Mouse (Mus musculus): ENCODE results near the gene Arpc5l. TPM values are rescaled to one million over a fixed set of nuclear protein-coding genes. Genes with fewer than 3 reads are reported as not detected.

Gene Arpc5l
- polyA plus RNA-seq, 1 experiment from 2014 or later = 149 TPM

DNA sequence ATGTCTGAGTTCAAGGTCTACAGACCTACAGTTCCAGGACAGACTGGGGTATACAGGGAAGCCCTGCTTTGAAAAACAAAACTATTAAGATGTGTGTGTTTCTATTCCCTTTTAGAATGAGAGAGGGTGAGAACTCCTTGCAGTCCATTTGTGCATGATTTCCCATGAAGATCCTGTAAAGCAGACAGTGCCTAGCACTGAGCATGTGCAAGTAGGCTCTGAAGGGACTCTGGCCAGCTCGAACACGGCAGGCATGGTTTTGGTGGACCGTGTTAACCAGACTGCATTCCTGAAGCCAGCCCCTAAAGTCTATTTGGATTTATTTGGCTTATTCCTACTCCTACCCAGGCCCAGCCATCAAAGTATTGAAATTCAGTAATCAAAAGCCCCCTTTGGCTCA, 6.8 kb downstream of the Arpc5l start:
- Histone ChIP-seq H3K27me3 (ENCODE audit: control insufficient read depth, insufficient read depth, low read length) (no peaks in the 10 kb centered on the region), H3K9me3 (ENCODE audit: control insufficient read depth, low read length) (no peaks in the 10 kb centered on the region), H3K4me3 (ENCODE audit: low read depth, low read length) (no peak overlapping the region), H3K9ac (ENCODE audit: low read depth, low read length) (no peak overlapping the region), H3K4me2 (replicated peaks; ENCODE audit: low read depth, low read length) (no peak overlapping the region), H3K4me1 (replicated peaks; ENCODE audit: control insufficient read depth, insufficient read depth, low read length) (0 out of 2 replicates have a peak, but pooled peaks cover 4% of the 10 kb centered on the region), H3K27ac (ENCODE audit: low read depth, low read length) (no peak overlapping the region), H3K36me3 (ENCODE audit: control insufficient read depth, insufficient read depth, low read length) (peaks cover 5% of the 10 kb centered on the region; the same call in 1 of the 2 replicates)
- 95% methylated on average over 3 of the region's 3 CpGs for WGBS
- ATAC-seq (ENCODE audit: low FRiP score) (no peak), DNase-seq (ENCODE audit: low spot score) (no peak)

DNA sequence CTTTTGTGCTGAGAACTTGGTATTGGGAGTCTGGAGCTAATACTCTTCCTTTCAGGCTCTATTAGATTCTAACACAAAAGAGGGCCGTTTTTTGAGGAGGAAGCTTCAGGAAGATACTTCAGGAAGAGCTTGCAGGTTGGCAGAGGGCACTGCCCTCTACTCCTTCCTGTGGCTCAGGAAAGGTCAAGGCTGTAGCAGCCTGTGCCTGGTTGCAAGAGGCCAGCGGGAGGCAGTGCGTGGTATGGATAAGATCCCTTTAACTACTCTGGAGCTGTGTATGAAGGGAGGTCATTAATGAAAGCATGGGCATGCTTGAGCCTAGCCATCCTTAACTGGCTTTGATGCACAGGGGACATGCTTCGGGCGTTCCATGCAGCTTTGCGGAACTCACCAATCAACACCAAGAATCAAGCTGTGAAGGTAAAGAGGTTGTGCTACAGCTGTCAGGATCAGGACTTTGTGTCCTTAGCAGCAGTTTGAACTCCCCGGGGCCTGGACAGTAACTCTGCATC, 7.7 kb downstream of the Arpc5l start:
- Histone ChIP-seq H3K9ac (ENCODE audit: low read depth, low read length) (no peak overlapping the region), H3K4me2 (replicated peaks; ENCODE audit: low read depth, low read length) (no peak overlapping the region), H3K4me1 (replicated peaks; ENCODE audit: control insufficient read depth, insufficient read depth, low read length) (0 out of 2 replicates have a peak, but pooled peaks cover 4% of the 10 kb centered on the region), H3K27me3 (ENCODE audit: control insufficient read depth, insufficient read depth, low read length) (no peaks in the 10 kb centered on the region), H3K36me3 (ENCODE audit: control insufficient read depth, insufficient read depth, low read length) (peaks cover 5% of the 10 kb centered on the region; the same call in 1 of the 2 replicates), H3K4me3 (ENCODE audit: low read depth, low read length) (no peak overlapping the region), H3K9me3 (ENCODE audit: control insufficient read depth, low read length) (no peaks in the 10 kb centered on the region), H3K27ac (ENCODE audit: low read depth, low read length) (no peak overlapping the region)
- DNase-seq (ENCODE audit: low spot score) (no peak), ATAC-seq (ENCODE audit: low FRiP score) (no peak)
- 89% methylated on average over 7 of the region's 7 CpGs for WGBS

DNA sequence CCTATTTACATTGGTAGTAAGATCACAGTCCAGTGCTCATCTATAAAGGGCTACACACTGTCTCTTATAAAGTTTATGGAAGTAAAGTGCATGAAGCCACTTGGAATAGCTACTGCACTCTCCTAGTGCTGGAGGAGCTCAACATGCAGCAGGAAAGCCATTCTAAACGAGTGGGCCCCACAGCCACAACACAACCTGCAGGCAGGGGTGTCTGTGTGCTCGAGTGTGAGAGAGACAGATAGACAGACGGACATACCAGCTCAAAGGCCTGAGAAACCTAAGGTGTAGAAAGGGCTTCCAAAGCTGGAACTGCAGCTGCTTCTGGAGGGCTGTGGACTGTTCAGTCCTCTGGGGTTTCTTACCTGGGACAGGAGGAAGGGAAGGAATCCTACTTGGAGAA, 11.4 kb downstream of the Arpc5l start:
- no peaks in the 10 kb centered on the region for H3K27me3 ChIP-seq (ENCODE audit: control insufficient read depth, insufficient read depth, low read length)
- no peak overlapping the region for H3K4me2 ChIP-seq (replicated peaks; ENCODE audit: low read depth, low read length)
- ATAC-seq (ENCODE audit: low FRiP score) (no peak), DNase-seq (ENCODE audit: low spot score) (no peak)
- WGBS = 82% methylated on average over 3 of the region's 3 CpGs
- H3K9me3 ChIP-seq (ENCODE audit: control insufficient read depth, low read length) = no peaks in the 10 kb centered on the region
- no peak overlapping the region for H3K27ac ChIP-seq (ENCODE audit: low read depth, low read length)
- peaks cover 5% of the 10 kb centered on the region; the same call in 1 of the 2 replicates for H3K36me3 ChIP-seq (ENCODE audit: control insufficient read depth, insufficient read depth, low read length)
- no peak overlapping the region for H3K9ac ChIP-seq (ENCODE audit: low read depth, low read length)
- no peak overlapping the region for H3K4me3 ChIP-seq (ENCODE audit: low read depth, low read length)
- H3K4me1 ChIP-seq (replicated peaks; ENCODE audit: control insufficient read depth, insufficient read depth, low read length) = no peaks in the 10 kb centered on the region

- Histone ChIP-seq H3K36me3 (ENCODE audit: control insufficient read depth, insufficient read depth, low read length) (peaks cover 7% of the 10 kb centered on the region; the same call in 1 of the 2 replicates), H3K9ac (ENCODE audit: low read depth, low read length) (no peak overlapping the region), H3K27me3 (ENCODE audit: control insufficient read depth, insufficient read depth, low read length) (no peaks in the 10 kb centered on the region), H3K9me3 (ENCODE audit: control insufficient read depth, low read length) (no peaks in the 10 kb centered on the region), H3K4me1 (replicated peaks; ENCODE audit: control insufficient read depth, insufficient read depth, low read length) (no peaks in the 10 kb centered on the region), H3K4me3 (ENCODE audit: low read depth, low read length) (no peak overlapping the region), H3K27ac (ENCODE audit: low read depth, low read length) (no peak overlapping the region), H3K4me2 (replicated peaks; ENCODE audit: low read depth, low read length) (no peak overlapping the region)
- ATAC-seq (ENCODE audit: low FRiP score) (no peak), DNase-seq (ENCODE audit: low spot score) (no peak)
- WGBS = 92% methylated on average over 1 of the region's 1 CpGs
These were observed 14.9 kb downstream of the Arpc5l start for GRCm38 (mm10) chr2:39020004-39020403.

GRCm38 (mm10) chr2:39031611-39032010, 26.5 kb downstream of the Arpc5l start:
- H3K4me2 ChIP-seq (replicated peaks; ENCODE audit: low read depth, low read length) = no peak overlapping the region
- H3K9me3 ChIP-seq (ENCODE audit: control insufficient read depth, low read length) = no peaks in the 10 kb centered on the region
- H3K9ac ChIP-seq (ENCODE audit: low read depth, low read length) = no peak overlapping the region
- no peak overlapping the region for H3K27ac ChIP-seq (ENCODE audit: low read depth, low read length)
- WGBS = 88% methylated on average over 1 of the region's 1 CpGs
- H3K4me1 ChIP-seq (replicated peaks; ENCODE audit: control insufficient read depth, insufficient read depth, low read length) = no peaks in the 10 kb centered on the region
- no peaks in the 10 kb centered on the region for H3K27me3 ChIP-seq (ENCODE audit: control insufficient read depth, insufficient read depth, low read length)
- H3K36me3 ChIP-seq (ENCODE audit: control insufficient read depth, insufficient read depth, low read length) = peaks cover 14% of the 10 kb centered on the region; the same call in 1 of the 2 replicates
- ATAC-seq (ENCODE audit: low FRiP score) (no peak), DNase-seq (ENCODE audit: low spot score) (no peak)
- H3K4me3 ChIP-seq (ENCODE audit: low read depth, low read length) = no peak overlapping the region

GRCm38 (mm10) chr2:39040215-39040614, 35.1 kb downstream of the Arpc5l start:
- Histone ChIP-seq H3K9me3 (ENCODE audit: control insufficient read depth, low read length) (no peaks in the 10 kb centered on the region), H3K36me3 (ENCODE audit: control insufficient read depth, insufficient read depth, low read length) (peaks cover 7% of the 10 kb centered on the region), H3K4me3 (ENCODE audit: low read depth, low read length) (no peak overlapping the region), H3K4me2 (replicated peaks; ENCODE audit: low read depth, low read length) (no peak overlapping the region), H3K27ac (ENCODE audit: low read depth, low read length) (no peak overlapping the region), H3K4me1 (replicated peaks; ENCODE audit: control insufficient read depth, insufficient read depth, low read length) (no peaks in the 10 kb centered on the region), H3K27me3 (ENCODE audit: control insufficient read depth, insufficient read depth, low read length) (no peaks in the 10 kb centered on the region), H3K9ac (ENCODE audit: low read depth, low read length) (no peak overlapping the region)
- DNase-seq (ENCODE audit: low spot score) (no peak), ATAC-seq (ENCODE audit: low FRiP score) (no peak)
- WGBS = 89% methylated on average over 1 of the region's 1 CpGs

- H3K9ac ChIP-seq (ENCODE audit: low read depth, low read length) = no peak overlapping the region
- no peak overlapping the region for H3K4me2 ChIP-seq (replicated peaks; ENCODE audit: low read depth, low read length)
- H3K36me3 ChIP-seq (ENCODE audit: control insufficient read depth, insufficient read depth, low read length) = peaks cover 4% of the 10 kb centered on the region; the same call in 1 of the 2 replicates
- no peak overlapping the region for H3K4me3 ChIP-seq (ENCODE audit: low read depth, low read length)
- H3K4me1 ChIP-seq (replicated peaks; ENCODE audit: control insufficient read depth, insufficient read depth, low read length) = no peaks in the 10 kb centered on the region
- ATAC-seq (ENCODE audit: low FRiP score) (no peak), DNase-seq (ENCODE audit: low spot score) (no peak)
- no peaks in the 10 kb centered on the region for H3K27me3 ChIP-seq (ENCODE audit: control insufficient read depth, insufficient read depth, low read length)
- 94% methylated on average over 1 of the region's 1 CpGs for WGBS
- H3K9me3 ChIP-seq (ENCODE audit: control insufficient read depth, low read length) = no peaks in the 10 kb centered on the region
- no peak overlapping the region for H3K27ac ChIP-seq (ENCODE audit: low read depth, low read length)
These were observed 43.4 kb downstream of the Arpc5l start for GRCm38 (mm10) chr2:39048515-39048914.

DNA sequence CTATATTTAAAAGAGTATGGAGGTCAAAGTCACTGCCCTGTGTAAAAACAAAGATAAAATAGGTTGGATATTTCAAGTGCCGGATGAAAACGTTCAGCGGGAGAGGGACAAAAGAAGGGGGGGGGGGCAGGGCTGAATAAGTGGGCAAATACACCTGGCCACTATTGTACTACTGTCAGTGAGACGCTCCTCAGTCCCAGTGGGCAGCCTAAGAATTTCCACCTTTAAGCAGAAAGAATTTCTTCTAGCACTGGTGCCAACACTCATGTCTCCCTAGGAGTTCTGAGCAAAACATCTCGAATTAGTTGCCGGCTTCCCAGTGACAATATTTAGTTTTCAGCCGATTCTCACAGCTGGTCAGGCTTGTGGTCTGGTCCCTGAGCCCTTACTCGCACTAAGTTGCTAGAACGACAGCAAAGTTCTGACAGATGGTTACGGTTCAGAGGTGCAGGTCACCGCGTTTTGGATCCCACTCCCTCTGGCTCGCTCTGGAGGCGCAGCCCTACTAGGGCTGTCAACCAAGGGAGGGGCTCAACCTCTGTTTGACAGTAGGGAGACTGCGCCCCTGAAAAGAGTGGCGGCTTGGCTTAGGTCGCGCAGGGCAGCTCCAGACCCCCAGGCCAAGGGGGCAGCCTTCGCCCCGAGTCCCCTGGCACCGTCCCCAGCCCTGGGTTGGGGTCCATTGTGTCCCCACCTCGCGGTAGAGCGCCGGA, 59.7 kb downstream of the Arpc5l start:
- Histone ChIP-seq H3K9ac (ENCODE audit: low read depth, low read length) (peak overlapping the region; percentile 91), H3K4me1 (replicated peaks; ENCODE audit: control insufficient read depth, insufficient read depth, low read length) (no peaks in the 10 kb centered on the region), H3K4me3 (ENCODE audit: low read depth, low read length) (peak overlapping the region; percentile 85), H3K36me3 (ENCODE audit: control insufficient read depth, insufficient read depth, low read length) (no peaks in the 10 kb centered on the region), H3K27me3 (ENCODE audit: control insufficient read depth, insufficient read depth, low read length) (no peaks in the 10 kb centered on the region), H3K27ac (ENCODE audit: low read depth, low read length) (peak overlapping the region; percentile 66), H3K4me2 (replicated peaks; ENCODE audit: low read depth, low read length) (peak overlapping the region; percentile 93), H3K9me3 (ENCODE audit: control insufficient read depth, low read length) (no peaks in the 10 kb centered on the region)
- DNase-seq (ENCODE audit: low spot score) (no peak), ATAC-seq (ENCODE audit: low FRiP score) (peak; percentile 44)
- WGBS = 6% methylated on average over 25 of the region's 25 CpGs
